Mouse (Mus musculus) bone marrow, adult 2 months (tissue): ENCODE measurements around the gene Foxn4.

Experiments
- CTCF ChIP-seq: fragments of 200-500 bp; IDR thresholded peaks from 2 replicates; pipeline ENCODE4 v1.5.1; 2011; ENCODE audit warnings: low read length, control low read depth; ENCODE audit not compliant: control insufficient read depth, insufficient read depth
- POLR2A ChIP-seq: fragments of 200-500 bp; IDR thresholded peaks from 2 replicates; pipeline ENCODE4 v1.6.1; 2011; ENCODE audit warnings: low read depth, mild to moderate bottlenecking, control low read depth, low read length, borderline replicate concordance; ENCODE audit not compliant: control insufficient read depth

DNA sequence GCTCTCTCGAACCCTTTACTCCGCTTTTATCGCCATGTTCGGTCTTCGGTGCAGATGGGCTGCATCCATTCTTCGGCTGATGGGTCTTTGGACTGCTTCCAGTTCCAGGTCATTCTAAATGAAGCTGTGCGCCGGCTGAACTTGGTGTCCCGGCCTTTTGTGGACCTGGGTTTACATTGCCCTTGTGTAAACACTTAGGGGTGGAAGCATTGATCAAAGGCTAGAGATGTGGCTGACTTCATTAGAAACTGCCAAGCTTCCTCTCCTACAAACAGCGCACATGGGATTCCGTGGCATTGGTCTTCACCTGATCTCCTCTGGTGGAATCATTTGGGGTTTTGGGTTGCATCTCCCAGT lies 36.1 kb upstream of the Foxn4 start:
- no peak for TF ChIP-seq POLR2A
- TF ChIP-seq CTCF = no peak
